Mouse (Mus musculus) duodenum, adult 2 months (tissue): Measurements from ENCODE around the gene Olfr1098. TPM values are rescaled to one million over a fixed set of nuclear protein-coding genes. Genes with fewer than 3 reads are reported as not detected.

Experiments
- polyA plus RNA-seq: library from polyadenylated mRNA; depleted of rRNA; stranded (reverse); fragments of >200 nt; gene quantifications from 2 replicates; pipeline ENCODE4 v1.2.3, GENCODE M21; 2012; ENCODE audit warnings: low replicate concordance; rRNA removed

The Olfr1098 gene
- polyA plus RNA-seq: not detected in 2 replicates

DNA sequence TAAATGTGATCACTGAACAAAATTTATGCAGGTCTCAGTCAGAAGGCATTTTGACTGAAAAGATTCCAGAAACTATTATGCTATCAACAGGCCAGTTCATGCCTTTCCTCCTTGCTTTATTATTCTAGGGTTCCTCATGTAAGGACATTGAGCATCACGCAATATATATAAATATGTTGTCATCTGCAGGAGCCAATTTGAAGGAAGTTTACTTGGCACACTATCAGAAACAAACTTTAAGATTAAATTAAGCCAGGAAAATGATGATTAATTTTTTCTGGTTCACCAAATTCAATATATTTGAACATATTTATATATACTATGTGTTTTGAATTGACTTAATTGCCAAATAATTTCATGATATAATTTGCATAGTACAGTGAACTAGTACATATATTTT lies at the start of gene Olfr1098:
Gene Olfr1098 (minus strand): TSS at position 101 of the 400 bp plus-strand sequence.

GRCm38 (mm10) chr2:86960593-86960992 lies 36.2 kb upstream of the Olfr1098 start, which contains the start of gene Olfr1099:
Gene Olfr1099, minus strand, starts transcription at chr2:86960693.

GRCm38 (mm10) chr2:86892116-86892515 lies 32.2 kb downstream of the Olfr1098 start, which contains the start of gene Olfr1097:
Gene Olfr1097, minus strand, starts transcription at chr2:86892216.

GRCm38 (mm10) chr2:86874702-86875101 lies 49.6 kb downstream of the Olfr1098 start, which contains the start of gene Gm13723:
Gene Gm13723, minus strand, starts transcription at chr2:86874802.

Other genes starting within 250 kb of the Olfr1098 start
- not detected in 2 replicates for gene Olfr1086, start 244.5 kb downstream of the Olfr1098 start, polyA plus RNA-seq
- not detected in 2 replicates for gene Olfr1087, start 226.2 kb downstream of the Olfr1098 start, polyA plus RNA-seq
- gene Olfr1089, start 190.8 kb downstream of the Olfr1098 start, polyA plus RNA-seq: not detected in 2 replicates
- gene Olfr1090, start 165.6 kb downstream of the Olfr1098 start, polyA plus RNA-seq: not detected in 2 replicates
- gene Olfr1093, start 142.1 kb downstream of the Olfr1098 start, polyA plus RNA-seq: not detected in 2 replicates
- gene Olfr141, start 114.5 kb downstream of the Olfr1098 start, polyA plus RNA-seq: not detected in 2 replicates
- gene Olfr1094, start 99.9 kb downstream of the Olfr1098 start, polyA plus RNA-seq: not detected in 2 replicates
- not detected in 2 replicates for gene Olfr1095, start 72.8 kb downstream of the Olfr1098 start, polyA plus RNA-seq
- gene Gm13723, start 49.7 kb downstream of the Olfr1098 start, polyA plus RNA-seq: not detected in 2 replicates
- not detected in 2 replicates for gene Olfr1097, start 32.3 kb downstream of the Olfr1098 start, polyA plus RNA-seq
- gene Olfr1099, start 36.1 kb upstream of the Olfr1098 start, polyA plus RNA-seq: not detected in 2 replicates
- not detected in 2 replicates for gene Olfr1100, start 55.4 kb upstream of the Olfr1098 start, polyA plus RNA-seq
- gene Olfr1101, start 66.7 kb upstream of the Olfr1098 start, polyA plus RNA-seq: not detected in 2 replicates
- not detected in 2 replicates for gene Olfr1102, start 73.9 kb upstream of the Olfr1098 start, polyA plus RNA-seq
- gene Olfr1104, start 102.5 kb upstream of the Olfr1098 start, polyA plus RNA-seq: not detected in 2 replicates
- not detected in 2 replicates for gene Olfr1105, start 112.0 kb upstream of the Olfr1098 start, polyA plus RNA-seq
- gene Olfr1106, start 127.7 kb upstream of the Olfr1098 start, polyA plus RNA-seq: not detected in 2 replicates
- gene Olfr1107, start 151.3 kb upstream of the Olfr1098 start, polyA plus RNA-seq: not detected in 2 replicates
- not detected in 2 replicates for gene Olfr1109, start 171.5 kb upstream of the Olfr1098 start, polyA plus RNA-seq
- not detected in 2 replicates for gene Olfr259, start 190.0 kb upstream of the Olfr1098 start, polyA plus RNA-seq
- not detected in 2 replicates for gene Olfr1110, start 215.8 kb upstream of the Olfr1098 start, polyA plus RNA-seq
- gene Olfr1111, start 228.1 kb upstream of the Olfr1098 start, polyA plus RNA-seq: not detected in 2 replicates